Mouse (Mus musculus): ENCODE results near the gene Klrb1b.
"Not testable (repeated sequence)": the region's sequence is repeated elsewhere in the genome, so short reads cannot be mapped to it uniquely, and the experiment has no call there.

Gene Klrb1b

GRCm38 (mm10) chr6:128799144-128799895 lies 26.8 kb downstream of the Klrb1b start:
- DNase-seq, result peak; percentile 86 to 90

GRCm38 (mm10) chr6:128798772-128799143 lies 27.4 kb downstream of the Klrb1b start:
- peak; percentile 67 to 86 for DNase-seq

GRCm38 (mm10) chr6:128797936-128798771 lies 28.0 kb downstream of the Klrb1b start:
- DNase-seq, result no peak

GRCm38 (mm10) chr6:128797185-128797905 lies 28.8 kb downstream of the Klrb1b start:
- DNase-seq, result no peak

GRCm38 (mm10) chr6:128796321-128796955 lies 29.7 kb downstream of the Klrb1b start:
- DNase-seq, result no peak

GRCm38 (mm10) chr6:128793734-128794133 lies 32.4 kb downstream of the Klrb1b start:
- DNase-seq, result no peak

- DNase-seq, result not testable (repeated sequence)
Observed at GRCm38 (mm10) chr6:128790491-128790994, 35.6 kb downstream of the Klrb1b start.

- DNase-seq, result no peak
Observed at GRCm38 (mm10) chr6:128789115-128789514, 37.0 kb downstream of the Klrb1b start, which contains the start of gene Klrb1c. TSS of gene Klrb1c (minus strand) at chr6:128789215.

GRCm38 (mm10) chr6:128788517-128788916 lies 37.6 kb downstream of the Klrb1b start:
- DNase-seq, result no peak

GRCm38 (mm10) chr6:128786396-128786795 lies 39.7 kb downstream of the Klrb1b start:
- not testable (repeated sequence) for DNase-seq

- DNase-seq, result no peak
Observed at GRCm38 (mm10) chr6:128769481-128770253, 56.5 kb downstream of the Klrb1b start.

- no peak for DNase-seq
Observed at GRCm38 (mm10) chr6:128768047-128768446, 58.1 kb downstream of the Klrb1b start.

GRCm38 (mm10) chr6:128766486-128767254 lies 59.5 kb downstream of the Klrb1b start:
- DNase-seq, result peak; percentile 32 to 61

- DNase-seq, result no peak
Observed at GRCm38 (mm10) chr6:128765211-128765610, 60.9 kb downstream of the Klrb1b start.

- no peak for DNase-seq
Observed at GRCm38 (mm10) chr6:128764598-128764997, 61.5 kb downstream of the Klrb1b start.

- peak; percentile 98 to 99 for DNase-seq
Observed at GRCm38 (mm10) chr6:128763736-128764523, 62.2 kb downstream of the Klrb1b start.
